Mouse (Mus musculus): ENCODE data around the gene Gabrr1. TPM values are rescaled to one million over a fixed set of nuclear protein-coding genes. Genes with fewer than 3 reads are reported as not detected.
"Not testable (repeated sequence)": the region's sequence is repeated elsewhere in the genome, so short reads cannot be mapped to it uniquely, and the experiment has no call there.

Gene Gabrr1
- not detected in 2 replicates for total RNA-seq (2017)

- no peak for ATAC-seq (replicated peaks in 1 of 2; ENCODE audit: insufficient read depth in 1 of 2, low FRiP score in 2 of 2, low TSS enrichment in 1 of 2, low read depth in 1 of 2, poor library complexity in 2 of 2, severe bottlenecking in 2 of 2)
Measured at GRCm38 (mm10) chr4:33132221-33132620, at the start of gene Gabrr1. Gabrr1 (plus strand) TSS chr4:33132521.

DNA sequence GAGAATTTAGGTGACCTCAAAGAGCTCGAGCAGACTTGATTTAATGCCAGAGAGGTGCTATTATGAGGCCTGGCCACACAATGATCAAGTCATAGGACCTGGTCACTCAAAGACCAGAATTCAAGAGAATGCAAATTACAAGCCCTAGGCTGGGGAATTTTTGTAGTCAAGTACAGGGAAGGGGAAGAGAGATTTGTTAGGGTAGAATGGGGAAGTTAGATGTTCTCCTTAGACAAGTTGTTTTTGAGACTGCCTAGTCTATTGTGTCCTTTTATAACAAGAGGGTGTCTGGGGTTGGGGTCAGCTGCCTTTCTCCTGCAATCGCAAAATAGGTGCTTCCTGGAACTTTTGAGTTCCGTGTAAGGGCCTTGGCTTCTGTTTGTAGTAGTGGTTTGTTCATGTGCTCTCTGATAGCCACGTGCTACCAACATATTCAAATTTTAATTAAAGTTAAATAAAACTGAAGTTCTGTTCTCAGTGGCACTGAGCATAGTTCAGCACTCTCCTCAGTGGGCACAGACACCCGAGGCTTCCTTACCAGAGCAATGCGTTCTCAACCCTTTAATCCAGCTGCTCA, 33.1 kb upstream of the Gabrr1 start:
- 0 out of 4 replicates have a peak, but pooled peaks of 1 of the 2 experiments have one; percentile 37 for ATAC-seq (replicated peaks in 1 of 2; ENCODE audit: insufficient read depth in 1 of 2, low FRiP score in 2 of 2, low TSS enrichment in 1 of 2, low read depth in 1 of 2, poor library complexity in 2 of 2, severe bottlenecking in 2 of 2)

DNA sequence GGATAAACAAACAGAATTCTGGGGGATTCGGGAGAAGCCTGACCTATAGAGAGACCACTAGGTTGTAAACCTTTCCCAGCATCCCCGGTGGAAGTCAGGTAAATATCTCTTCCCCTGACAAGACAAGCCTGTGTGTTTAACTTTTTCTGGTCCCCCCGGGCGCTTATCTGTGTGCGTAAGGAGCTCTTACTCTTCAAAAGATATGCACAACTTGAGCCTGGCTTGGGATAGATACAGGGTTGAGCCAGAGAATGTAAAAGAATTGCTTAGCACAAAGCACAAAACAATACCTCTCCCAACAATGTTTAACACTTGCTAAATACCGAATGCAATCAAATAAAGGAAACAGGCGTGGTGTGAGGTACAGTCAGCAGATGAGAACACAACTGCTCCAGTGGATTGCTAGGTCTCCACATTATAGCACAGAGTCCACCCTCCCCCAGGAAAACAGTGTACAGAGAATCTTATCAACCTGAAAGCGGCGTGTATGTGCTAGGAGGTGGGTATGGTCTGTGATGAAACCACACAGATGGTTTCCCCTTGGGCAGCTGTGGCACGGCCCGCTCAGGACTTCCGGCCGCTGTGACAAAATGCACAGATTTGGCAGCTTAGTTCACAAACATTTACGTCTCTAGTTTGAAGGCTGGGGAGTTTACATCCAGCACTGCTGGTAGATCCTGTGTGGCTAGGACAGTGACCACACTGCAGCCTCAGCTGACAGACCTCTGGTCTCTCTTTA, 22.4 kb upstream of the Gabrr1 start:
- peak in 1 of 2 experiments; percentile 39; a peak in 1 of 4 replicates for ATAC-seq (replicated peaks in 1 of 2; ENCODE audit: insufficient read depth in 1 of 2, low FRiP score in 2 of 2, low TSS enrichment in 1 of 2, low read depth in 1 of 2, poor library complexity in 2 of 2, severe bottlenecking in 2 of 2)

GRCm38 (mm10) chr4:33110845-33111244, 21.5 kb upstream of the Gabrr1 start:
- ATAC-seq (replicated peaks in 1 of 2; ENCODE audit: insufficient read depth in 1 of 2, low FRiP score in 2 of 2, low TSS enrichment in 1 of 2, low read depth in 1 of 2, poor library complexity in 2 of 2, severe bottlenecking in 2 of 2): no peak

DNA sequence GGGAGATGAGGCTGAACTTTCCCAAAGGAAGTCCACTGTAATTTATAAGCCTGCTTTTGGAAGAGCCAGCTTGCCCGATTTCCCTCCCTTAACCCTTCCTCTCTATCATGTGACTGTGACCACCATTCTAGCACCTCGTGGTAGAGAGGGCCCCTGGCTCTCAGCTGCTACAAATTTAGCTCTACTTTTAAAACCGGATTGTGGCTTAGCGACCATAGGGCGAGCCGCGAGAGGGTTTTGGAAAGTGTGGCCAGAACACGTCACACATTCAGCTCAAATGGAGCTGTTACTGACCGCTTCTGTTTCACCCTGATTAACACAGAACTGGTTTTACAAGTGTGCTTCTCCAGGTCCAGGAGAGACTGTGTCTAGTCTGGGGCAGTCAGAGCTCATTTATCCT, 21.0 kb upstream of the Gabrr1 start:
- ATAC-seq (replicated peaks in 1 of 2; ENCODE audit: insufficient read depth in 1 of 2, low FRiP score in 2 of 2, low TSS enrichment in 1 of 2, low read depth in 1 of 2, poor library complexity in 2 of 2, severe bottlenecking in 2 of 2): no peak

DNA sequence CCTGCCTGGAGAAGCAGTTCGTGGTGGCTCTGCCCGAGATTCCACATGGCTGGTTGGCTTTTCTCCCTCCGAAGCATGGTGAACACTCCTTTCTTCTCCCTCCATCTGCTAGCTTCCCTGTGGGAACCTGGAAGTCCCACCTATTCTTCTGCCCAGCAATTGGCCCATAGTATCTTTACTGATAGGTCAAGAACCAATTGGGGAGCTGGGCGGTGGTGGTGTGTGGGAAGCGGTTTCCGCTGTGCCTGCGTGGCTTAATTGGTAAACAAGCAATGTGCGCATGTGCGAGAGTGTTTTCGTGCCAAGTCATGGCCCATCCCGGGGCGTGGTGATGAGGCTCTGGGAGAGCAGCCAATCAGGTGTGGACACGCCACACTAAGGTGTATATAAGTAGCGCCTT, 19.5 kb upstream of the Gabrr1 start:
- ATAC-seq (replicated peaks in 1 of 2; ENCODE audit: insufficient read depth in 1 of 2, low FRiP score in 2 of 2, low TSS enrichment in 1 of 2, low read depth in 1 of 2, poor library complexity in 2 of 2, severe bottlenecking in 2 of 2): not testable (repeated sequence)

DNA sequence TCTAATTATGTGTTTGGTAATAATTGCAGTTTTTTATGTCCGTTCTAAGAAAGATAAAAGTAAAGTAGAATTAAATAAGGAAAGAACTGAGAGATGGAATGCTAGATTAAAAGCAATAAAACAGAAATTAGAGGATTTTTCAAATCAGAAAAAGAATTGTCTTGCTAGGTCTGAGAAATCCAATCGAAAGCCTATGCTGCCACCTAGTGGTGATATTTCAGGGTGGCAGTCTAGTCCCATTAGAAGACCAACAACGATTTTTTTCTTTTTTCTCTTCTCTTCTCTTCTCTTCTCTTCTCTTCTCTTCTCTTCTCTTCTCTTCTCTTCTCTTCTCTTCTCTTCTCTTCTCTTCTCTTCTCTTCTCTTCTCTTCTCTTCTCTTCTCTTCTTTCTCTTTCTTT, 13.2 kb upstream of the Gabrr1 start:
- 0 out of 4 replicates have a peak, but pooled peaks of 1 of the 2 experiments have one; percentile 56 for ATAC-seq (replicated peaks in 1 of 2; ENCODE audit: insufficient read depth in 1 of 2, low FRiP score in 2 of 2, low TSS enrichment in 1 of 2, low read depth in 1 of 2, poor library complexity in 2 of 2, severe bottlenecking in 2 of 2)

GRCm38 (mm10) chr4:33124493-33124892, 7.8 kb upstream of the Gabrr1 start:
- ATAC-seq (replicated peaks in 1 of 2; ENCODE audit: insufficient read depth in 1 of 2, low FRiP score in 2 of 2, low TSS enrichment in 1 of 2, low read depth in 1 of 2, poor library complexity in 2 of 2, severe bottlenecking in 2 of 2): peak; percentile 89 to 98

- no peak for ATAC-seq (replicated peaks in 1 of 2; ENCODE audit: insufficient read depth in 1 of 2, low FRiP score in 2 of 2, low TSS enrichment in 1 of 2, low read depth in 1 of 2, poor library complexity in 2 of 2, severe bottlenecking in 2 of 2)
Measured at GRCm38 (mm10) chr4:33125409-33126084, 6.8 kb upstream of the Gabrr1 start.

GRCm38 (mm10) chr4:33146679-33147291, 14.5 kb downstream of the Gabrr1 start:
- ATAC-seq (replicated peaks in 1 of 2; ENCODE audit: insufficient read depth in 1 of 2, low FRiP score in 2 of 2, low TSS enrichment in 1 of 2, low read depth in 1 of 2, poor library complexity in 2 of 2, severe bottlenecking in 2 of 2): peak; percentile 60 to 61

- ATAC-seq (replicated peaks in 1 of 2; ENCODE audit: insufficient read depth in 1 of 2, low FRiP score in 2 of 2, low TSS enrichment in 1 of 2, low read depth in 1 of 2, poor library complexity in 2 of 2, severe bottlenecking in 2 of 2): no peak; a peak in 1 of 4 replicates
Measured at GRCm38 (mm10) chr4:33147825-33148224, 15.5 kb downstream of the Gabrr1 start.

GRCm38 (mm10) chr4:33149150-33149549, 16.8 kb downstream of the Gabrr1 start:
- ATAC-seq (replicated peaks in 1 of 2; ENCODE audit: insufficient read depth in 1 of 2, low FRiP score in 2 of 2, low TSS enrichment in 1 of 2, low read depth in 1 of 2, poor library complexity in 2 of 2, severe bottlenecking in 2 of 2): no peak

DNA sequence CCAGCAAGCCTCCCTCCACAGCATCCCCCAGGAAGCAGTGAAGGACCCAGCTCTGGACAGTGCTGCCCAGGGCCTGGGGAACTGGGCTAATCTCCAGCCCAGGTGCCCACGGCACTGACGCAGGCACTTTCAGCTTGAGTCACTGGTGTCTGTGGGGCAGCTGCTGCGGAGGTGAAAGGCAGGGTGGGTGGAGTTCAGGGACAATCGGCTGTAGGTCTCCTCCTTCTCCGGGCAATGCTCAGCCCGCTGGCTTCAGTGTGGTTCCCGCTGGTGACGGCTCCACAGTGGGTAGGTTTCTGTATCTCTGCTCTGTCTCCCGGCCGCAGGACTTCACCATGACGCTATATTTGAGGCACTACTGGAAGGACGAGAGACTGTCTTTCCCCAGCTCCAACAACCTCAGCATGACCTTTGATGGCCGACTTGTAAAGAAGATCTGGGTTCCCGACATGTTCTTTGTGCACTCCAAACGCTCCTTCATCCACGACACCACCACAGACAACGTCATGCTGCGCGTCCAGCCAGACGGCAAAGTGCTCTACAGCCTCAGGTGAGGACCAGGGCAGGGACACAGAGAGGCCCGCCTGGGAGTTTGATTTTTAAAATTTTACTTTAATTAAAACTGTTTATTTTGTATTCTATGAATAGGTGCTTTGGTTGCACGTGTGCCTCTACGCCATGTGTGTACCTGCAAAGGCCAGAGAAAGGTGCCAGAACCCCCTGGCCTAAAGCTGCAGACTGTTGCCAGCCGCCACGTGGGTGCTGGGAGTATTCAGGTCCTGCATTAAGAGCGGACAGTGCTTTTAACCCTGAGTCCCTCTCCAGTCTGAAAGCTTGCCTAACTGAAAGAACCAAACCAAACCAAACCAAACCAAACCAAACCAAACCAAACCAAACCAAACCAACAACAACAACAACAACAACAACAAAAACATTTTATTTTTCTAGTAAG, 20.0 kb downstream of the Gabrr1 start:
- no peak for ATAC-seq (replicated peaks in 1 of 2; ENCODE audit: insufficient read depth in 1 of 2, low FRiP score in 2 of 2, low TSS enrichment in 1 of 2, low read depth in 1 of 2, poor library complexity in 2 of 2, severe bottlenecking in 2 of 2)

DNA sequence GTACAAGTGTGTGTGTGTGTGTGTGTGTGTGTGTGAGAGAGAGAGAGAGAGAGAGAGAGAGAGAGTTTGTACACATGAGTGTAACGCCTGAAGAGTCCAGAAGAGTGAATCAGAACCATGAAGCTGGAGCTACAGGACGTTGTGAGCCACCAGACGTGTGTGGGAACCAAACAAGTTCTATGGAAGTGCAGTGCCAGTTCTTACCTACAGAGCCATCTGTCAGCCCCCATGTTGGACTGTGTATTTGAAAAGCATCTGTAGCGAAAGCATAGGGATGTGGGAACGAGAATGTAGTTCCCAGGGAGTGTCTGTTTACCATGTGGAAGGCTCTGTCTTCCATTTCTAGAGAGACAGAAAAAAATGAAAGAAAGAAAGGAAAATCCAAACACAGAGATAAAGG, 51.2 kb downstream of the Gabrr1 start:
- no peak for ATAC-seq (replicated peaks in 1 of 2; ENCODE audit: insufficient read depth in 1 of 2, low FRiP score in 2 of 2, low TSS enrichment in 1 of 2, low read depth in 1 of 2, poor library complexity in 2 of 2, severe bottlenecking in 2 of 2)

- no peak for ATAC-seq (replicated peaks in 1 of 2; ENCODE audit: insufficient read depth in 1 of 2, low FRiP score in 2 of 2, low TSS enrichment in 1 of 2, low read depth in 1 of 2, poor library complexity in 2 of 2, severe bottlenecking in 2 of 2)
Measured at GRCm38 (mm10) chr4:33188164-33188563, 55.8 kb downstream of the Gabrr1 start.

GRCm38 (mm10) chr4:33188781-33189734, 56.7 kb downstream of the Gabrr1 start:
- peak; percentile 87 to 92 for ATAC-seq (replicated peaks in 1 of 2; ENCODE audit: insufficient read depth in 1 of 2, low FRiP score in 2 of 2, low TSS enrichment in 1 of 2, low read depth in 1 of 2, poor library complexity in 2 of 2, severe bottlenecking in 2 of 2)
